Mouse (Mus musculus) gastrocnemius, postnatal 4 days (tissue): ENCODE measurements around the gene Tmem169. TPM values are rescaled to one million over a fixed set of nuclear protein-coding genes. Genes with fewer than 3 reads are reported as not detected.
A peak's percentile ranks its signal among the peaks of the same experiment; 100 is the strongest.

Experiments
- DNase-seq, 2 experiments: peaks; one replicate each; pipeline ENCODE4 v3.0.0; 2021 to 2022; ENCODE audit warnings: low spot score in 2 of 2, mixed read lengths in 2 of 2
- total RNA-seq, 2 experiments: library from RNA; stranded (reverse); gene quantifications; 2 replicates each; pipeline ENCODE4 v1.2.3; 2021

Gene Tmem169
- total RNA-seq, 2 experiments from 2014 or later: 0.49 TPM

- DNase-seq: no peak
These were observed 370 bp downstream of the Tmem169 start for GRCm38 (mm10) chr1:72284539-72284938.

GRCm38 (mm10) chr1:72286904-72287303, 2.7 kb downstream of the Tmem169 start:
- no peak for DNase-seq

GRCm38 (mm10) chr1:72287893-72288292, 3.7 kb downstream of the Tmem169 start:
- no peak for DNase-seq

GRCm38 (mm10) chr1:72288527-72289150, 4.5 kb downstream of the Tmem169 start:
- DNase-seq: no peak

- no peak for DNase-seq
These were observed 6.7 kb downstream of the Tmem169 start for GRCm38 (mm10) chr1:72290896-72291295.

GRCm38 (mm10) chr1:72291421-72291820, 7.3 kb downstream of the Tmem169 start:
- DNase-seq: no peak

GRCm38 (mm10) chr1:72291925-72292324, 7.8 kb downstream of the Tmem169 start:
- no peak for DNase-seq

- DNase-seq: no peak
These were observed 9.9 kb downstream of the Tmem169 start for GRCm38 (mm10) chr1:72293869-72294663.

GRCm38 (mm10) chr1:72295746-72296145, 11.6 kb downstream of the Tmem169 start:
- DNase-seq: no peak

GRCm38 (mm10) chr1:72301845-72302244, 17.7 kb downstream of the Tmem169 start:
- no peak for DNase-seq

GRCm38 (mm10) chr1:72306241-72306640, 22.1 kb downstream of the Tmem169 start:
- DNase-seq: no peak

- peak in 1 of 2 experiments; percentile 43 for DNase-seq
These were observed 22.6 kb downstream of the Tmem169 start for GRCm38 (mm10) chr1:72306679-72307181.

GRCm38 (mm10) chr1:72307317-72307798, 23.2 kb downstream of the Tmem169 start, which contains the start of gene Xrcc5:
TSS of gene Xrcc5 (plus strand) at chr1:72307421.
- peak; percentile 66 to 90 for DNase-seq

- no peak for DNase-seq
These were observed 24.8 kb downstream of the Tmem169 start for GRCm38 (mm10) chr1:72308919-72309318.

- no peak for DNase-seq
These were observed 25.7 kb downstream of the Tmem169 start for GRCm38 (mm10) chr1:72309744-72310424.

- DNase-seq: no peak
These were observed 28.7 kb downstream of the Tmem169 start for GRCm38 (mm10) chr1:72312701-72313398.

- no peak for DNase-seq
These were observed 29.4 kb downstream of the Tmem169 start for GRCm38 (mm10) chr1:72313399-72314039.

GRCm38 (mm10) chr1:72315447-72315846, 31.3 kb downstream of the Tmem169 start:
- no peak for DNase-seq

GRCm38 (mm10) chr1:72316409-72316808, 32.2 kb downstream of the Tmem169 start:
- DNase-seq: no peak

- DNase-seq: no peak
These were observed 32.7 kb downstream of the Tmem169 start for GRCm38 (mm10) chr1:72316901-72317300.
